In genomic region chr6:82754769-82755168, GRCm38 (mm10) we compare ENCODE assay signal across 17 mouse cellular contexts.
"Had no signal": no experiment of that assay in that cellular context is flagged by ENCODE, and none has a peak within 500 bp of the region (broad histone marks: within the 10 kb centered on the region; RNA-seq: fewer than 3 reads in every experiment).

No protein-coding gene starts in this region.

- H3K4me3 ChIP-seq: limb, embryonic 15.5 days; liver, embryonic 12.5 days; midbrain, embryonic 10.5 days; myocyte; neural tube, embryonic 15.5 days had no signal

- H3K27me3 ChIP-seq: limb, embryonic 15.5 days; liver, embryonic 12.5 days; neural tube, embryonic 15.5 days had no signal

- DNase-seq: kidney, postnatal 36 days; layer of hippocampus, adult 9-11 months; layer of hippocampus, postnatal 36 days; lung, embryonic 14.5 days; lung, postnatal 10 days; lung, postnatal 4 days; midbrain, embryonic 14.5 days; right cerebral cortex, postnatal 4 days; spleen, adult 18-20 months; thymus, adult 18-20 months; thymus, postnatal 14 days had no signal

- H3K9ac ChIP-seq: limb, embryonic 15.5 days; liver, embryonic 12.5 days; lung, embryonic 14.5 days; neural tube, embryonic 15.5 days had no signal

- H3K4me2 ChIP-seq: limb, embryonic 15.5 days; liver, embryonic 12.5 days; lung, embryonic 14.5 days; neural tube, embryonic 15.5 days had no signal

- H3K27ac ChIP-seq: kidney, postnatal 0 days; limb, embryonic 15.5 days; liver, embryonic 12.5 days; midbrain, embryonic 10.5 days; neural tube, embryonic 15.5 days had no signal

- H3K36me3 ChIP-seq: neural tube, embryonic 15.5 days had no signal

- ATAC-seq: liver, embryonic 12.5 days had no signal

- H3K9me3 ChIP-seq: limb, embryonic 15.5 days; liver, embryonic 12.5 days; midbrain, embryonic 10.5 days; neural tube, embryonic 15.5 days had no signal

- H3K4me1 ChIP-seq: midbrain, embryonic 10.5 days; neural tube, embryonic 15.5 days had no signal
